Mouse (Mus musculus) urinary bladder, postnatal 36 days (tissue): Measurements from ENCODE around the gene Gse1.

Source experiments
- DNase-seq, 2 experiments: peaks; one replicate each; pipeline ENCODE4 v3.0.0; 2022; ENCODE audit warnings: low spot score in 2 of 2, mixed read lengths in 1 of 2

Gene Gse1

GRCm38 (mm10) chr8:120243222-120243621 is 15.0 kb downstream of the Gse1 start:
- no peak for DNase-seq

DNA sequence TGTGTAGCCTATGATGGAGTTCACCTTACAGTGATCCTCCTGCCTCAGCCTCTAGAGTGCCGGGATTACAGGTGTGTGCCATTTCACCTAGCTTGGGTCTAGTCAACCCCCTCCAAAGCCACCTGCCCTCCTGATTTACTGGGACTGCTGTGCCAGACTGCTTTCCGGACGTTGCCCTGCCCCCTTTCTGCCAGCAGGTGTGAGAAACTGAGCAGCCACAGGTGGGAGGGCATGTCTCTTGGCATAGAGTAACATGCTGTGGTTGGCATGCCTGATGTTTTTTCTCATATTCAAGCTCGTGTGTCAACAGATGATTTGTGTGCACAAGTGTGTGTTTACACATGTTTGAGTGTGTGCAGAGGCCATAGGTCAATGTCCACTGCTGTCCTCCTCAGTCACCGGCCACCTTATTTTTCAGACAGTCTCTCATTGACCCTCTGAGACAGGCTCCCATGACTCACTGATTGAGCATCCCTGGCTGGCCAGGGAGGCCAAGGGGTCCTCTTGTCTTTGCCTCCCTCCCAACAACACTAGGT is 15.7 kb downstream of the Gse1 start:
- no peak for DNase-seq

GRCm38 (mm10) chr8:120244553-120244952 is 16.3 kb downstream of the Gse1 start:
- DNase-seq, result no peak

- no peak for DNase-seq
Measured at GRCm38 (mm10) chr8:120247618-120248017, 19.4 kb downstream of the Gse1 start.

- DNase-seq, result no peak
Measured at GRCm38 (mm10) chr8:120248031-120248430, 19.8 kb downstream of the Gse1 start.

DNA sequence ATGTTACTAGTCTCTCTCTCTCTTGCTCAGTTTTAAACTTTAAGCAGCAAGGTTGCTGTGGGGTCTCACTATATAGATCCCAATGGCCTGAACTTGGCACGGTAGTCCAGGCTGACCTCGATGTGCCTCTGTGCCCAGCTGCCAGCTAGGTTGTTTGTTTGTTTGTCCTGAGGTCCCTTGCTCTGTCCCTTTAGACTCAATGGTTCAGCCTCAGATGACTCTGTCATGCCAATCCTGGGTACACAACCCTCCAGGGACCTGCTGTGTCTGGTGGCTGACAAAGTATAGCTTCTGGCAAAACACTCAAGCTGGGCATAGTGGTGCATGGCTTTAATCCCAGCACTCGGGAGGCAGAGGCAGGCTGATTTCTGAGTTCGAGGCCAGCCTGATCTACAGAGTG is 20.2 kb downstream of the Gse1 start:
- no peak for DNase-seq

- no peak for DNase-seq
Measured at GRCm38 (mm10) chr8:120249800-120250336, 21.6 kb downstream of the Gse1 start.

GRCm38 (mm10) chr8:120250750-120251410 is 22.6 kb downstream of the Gse1 start:
- DNase-seq, result no peak

DNA sequence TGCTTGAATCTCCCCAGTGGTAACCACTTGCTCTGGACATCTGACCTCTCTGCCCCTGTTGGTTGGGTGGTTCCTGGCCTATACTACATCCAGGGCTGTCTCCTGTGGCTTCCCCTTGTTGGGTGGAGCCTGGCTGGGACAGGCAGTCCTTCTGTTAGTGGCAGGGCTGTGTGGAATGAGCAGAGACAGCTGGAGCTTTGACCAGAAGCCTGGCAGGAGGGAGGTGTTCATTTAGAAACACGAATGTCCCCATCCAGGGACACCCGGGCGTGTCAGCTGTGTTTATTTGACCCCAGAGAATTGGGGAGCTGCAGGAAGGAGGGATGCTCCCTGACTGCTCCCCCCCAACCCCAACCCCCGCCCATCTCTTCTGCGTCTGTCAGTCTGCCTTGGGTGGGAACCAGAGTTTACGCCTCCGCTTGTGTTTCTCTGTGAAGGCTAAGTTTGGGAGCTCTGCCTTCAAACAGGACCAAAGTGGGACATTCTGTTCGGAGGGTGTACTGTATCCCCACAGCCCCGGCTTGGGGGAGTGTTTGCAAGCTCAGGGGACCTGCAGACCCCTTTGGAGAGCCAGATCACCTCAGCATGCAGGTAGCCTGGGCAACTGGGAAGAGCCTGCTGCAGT is 23.3 kb downstream of the Gse1 start:
- DNase-seq, result peak in 1 of 2 experiments; percentile 63

GRCm38 (mm10) chr8:120253626-120254025 is 25.4 kb downstream of the Gse1 start:
- DNase-seq, result no peak

- DNase-seq, result no peak
Measured at GRCm38 (mm10) chr8:120255406-120255987, 27.2 kb downstream of the Gse1 start.

- peak in 1 of 2 experiments; percentile 53 for DNase-seq
Measured at GRCm38 (mm10) chr8:120256958-120257357, 28.7 kb downstream of the Gse1 start.

DNA sequence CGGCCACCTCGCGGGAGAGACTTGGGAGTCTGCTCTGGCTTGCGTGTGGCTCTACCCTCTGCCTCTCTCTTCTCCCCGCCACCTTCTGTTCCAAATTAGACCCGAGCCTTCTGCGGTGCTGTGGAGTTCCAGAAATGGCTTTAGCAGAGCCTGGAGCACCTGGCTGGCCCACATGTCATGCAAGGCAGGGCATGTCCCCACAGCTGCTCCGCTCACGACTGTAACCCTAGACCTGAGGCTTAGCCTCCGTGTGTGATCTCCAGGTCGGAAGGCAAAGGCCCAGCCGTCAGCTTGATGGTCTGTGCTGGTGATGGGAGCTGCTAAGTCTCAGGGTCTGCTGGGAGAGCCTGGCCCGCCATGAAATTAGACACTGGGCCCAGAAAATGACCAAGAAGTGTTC is 30.9 kb downstream of the Gse1 start:
- no peak for DNase-seq

- no peak for DNase-seq
Measured at GRCm38 (mm10) chr8:120260677-120261076, 32.4 kb downstream of the Gse1 start.

DNA sequence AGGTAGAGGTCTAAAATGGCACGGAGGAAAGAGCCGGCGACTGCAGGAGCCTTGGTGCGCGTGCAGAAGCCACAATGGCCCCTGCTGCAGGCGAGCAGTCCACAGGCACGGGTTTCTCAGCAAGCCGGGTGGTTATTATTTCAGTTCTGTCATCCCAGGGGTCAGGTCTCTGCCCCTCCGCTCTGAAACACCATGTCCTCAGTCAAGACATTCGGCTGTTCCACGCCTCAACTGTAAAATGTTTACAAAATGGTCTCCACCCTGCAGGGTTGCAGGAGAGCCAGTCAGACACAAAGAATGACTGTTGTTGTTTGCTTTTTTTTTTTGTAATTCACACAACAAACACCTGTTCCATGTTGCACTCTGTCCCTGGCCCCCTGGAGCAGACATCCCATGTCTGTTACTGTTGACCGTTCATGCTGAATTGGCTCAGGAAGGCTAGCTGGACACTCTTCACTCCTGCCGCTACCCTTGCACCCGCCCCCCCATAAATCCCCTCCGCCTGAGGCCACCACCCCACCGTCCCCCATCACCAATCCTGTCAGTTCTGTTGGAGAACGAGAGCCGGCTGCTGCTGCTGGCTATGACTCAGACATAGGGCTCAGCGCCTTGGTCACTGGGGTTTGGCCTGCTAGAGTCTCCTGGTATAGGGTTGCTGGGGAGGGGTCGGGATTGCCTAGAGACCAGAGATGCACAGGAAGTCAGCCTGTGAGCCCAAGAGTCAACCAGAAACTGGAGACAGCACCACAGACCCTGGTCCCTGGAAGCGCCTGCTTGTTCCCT is 33.3 kb downstream of the Gse1 start:
- no peak for DNase-seq

DNA sequence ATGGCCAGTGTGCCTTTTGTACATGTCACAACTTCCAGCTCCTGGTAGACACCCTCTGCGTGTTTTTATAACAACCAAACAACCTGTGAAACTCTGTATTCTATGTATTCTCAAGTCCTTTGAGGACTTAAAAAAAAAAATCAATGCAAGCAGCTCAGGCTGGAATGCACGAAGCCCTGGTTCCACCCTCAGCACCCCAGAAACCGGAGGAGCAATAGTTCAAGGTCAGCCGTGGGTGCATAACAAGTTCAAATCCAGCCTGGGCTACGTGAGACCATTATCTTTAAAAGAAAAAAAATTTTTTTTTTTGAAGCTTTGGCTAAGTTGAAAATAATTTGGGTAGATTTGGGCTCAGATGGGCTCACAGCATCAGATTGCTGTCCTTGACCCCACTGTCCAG is 35.6 kb downstream of the Gse1 start:
- no peak for DNase-seq

DNA sequence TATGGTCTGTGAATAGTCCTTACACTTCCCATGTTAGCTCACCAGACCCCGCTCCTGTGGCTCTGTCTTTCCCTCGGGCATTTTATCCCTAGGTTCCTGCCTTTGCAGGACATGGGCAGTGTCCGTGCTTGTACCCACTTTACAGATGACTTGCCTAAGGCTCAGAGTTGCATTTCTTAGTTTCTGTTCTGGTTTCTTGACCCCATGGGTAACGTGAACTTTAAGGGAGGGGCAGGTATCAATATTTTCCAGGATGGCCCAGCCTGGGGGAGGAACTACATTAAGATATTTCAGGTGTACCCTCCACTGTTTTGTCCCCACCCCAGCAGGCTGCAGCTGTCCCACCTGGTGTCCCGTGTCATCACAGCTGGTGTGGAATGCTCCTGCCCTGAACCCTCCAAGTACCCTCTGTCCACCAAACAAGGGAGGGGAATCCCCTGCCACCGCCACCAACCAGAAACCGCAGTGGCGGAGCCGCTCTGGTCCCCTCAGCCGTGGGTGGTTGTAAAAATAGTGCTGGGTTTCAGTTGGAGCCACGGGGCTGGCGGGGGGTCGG is 36.2 kb downstream of the Gse1 start:
- no peak for DNase-seq

DNA sequence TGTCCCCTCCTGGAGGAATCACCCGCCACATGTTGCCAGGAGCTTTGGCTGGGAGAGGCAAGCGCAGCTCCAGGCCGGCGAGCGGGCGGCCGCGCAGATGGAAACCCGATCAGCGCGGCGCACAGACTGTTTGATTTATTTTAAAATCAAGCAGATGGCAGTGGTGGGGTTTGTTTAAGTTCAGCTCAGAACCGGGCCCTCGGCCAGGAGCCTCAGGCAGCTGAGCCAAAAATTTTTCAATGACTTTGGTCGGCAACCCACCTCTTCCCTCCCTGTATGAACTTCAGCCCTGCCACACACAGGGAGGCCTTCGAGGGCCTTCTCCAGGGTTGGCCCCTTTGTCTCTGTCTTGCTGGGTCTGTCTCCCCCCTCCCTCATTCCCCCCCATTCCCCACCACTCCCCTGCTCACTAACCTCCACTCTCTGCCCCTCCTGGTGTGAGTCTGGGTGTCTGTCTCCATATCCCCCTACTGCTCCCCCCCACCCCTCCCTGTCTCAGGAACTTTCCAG is 36.7 kb downstream of the Gse1 start:
- peak in 1 of 2 experiments; percentile 62 for DNase-seq

DNA sequence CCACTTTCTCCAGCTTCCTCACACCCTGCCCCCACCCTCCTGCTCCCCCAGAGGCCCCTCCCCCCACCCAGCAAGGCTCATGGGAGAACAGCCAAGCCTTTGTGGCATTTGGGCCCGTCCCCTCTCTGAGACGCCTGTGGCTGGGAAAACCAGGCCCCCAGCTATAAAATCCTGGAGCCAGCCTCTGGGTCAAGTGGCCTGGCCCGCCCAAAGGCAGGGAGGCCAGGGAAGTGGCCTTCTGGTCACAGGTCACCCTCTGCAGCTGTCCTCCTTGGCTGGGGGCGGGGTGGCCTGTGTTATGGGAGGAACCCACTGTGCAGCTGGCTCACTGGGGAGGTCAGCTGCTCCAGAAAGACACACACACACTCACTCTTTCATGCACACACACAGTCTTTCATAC is 37.2 kb downstream of the Gse1 start:
- peak; percentile 34 to 80 for DNase-seq

DNA sequence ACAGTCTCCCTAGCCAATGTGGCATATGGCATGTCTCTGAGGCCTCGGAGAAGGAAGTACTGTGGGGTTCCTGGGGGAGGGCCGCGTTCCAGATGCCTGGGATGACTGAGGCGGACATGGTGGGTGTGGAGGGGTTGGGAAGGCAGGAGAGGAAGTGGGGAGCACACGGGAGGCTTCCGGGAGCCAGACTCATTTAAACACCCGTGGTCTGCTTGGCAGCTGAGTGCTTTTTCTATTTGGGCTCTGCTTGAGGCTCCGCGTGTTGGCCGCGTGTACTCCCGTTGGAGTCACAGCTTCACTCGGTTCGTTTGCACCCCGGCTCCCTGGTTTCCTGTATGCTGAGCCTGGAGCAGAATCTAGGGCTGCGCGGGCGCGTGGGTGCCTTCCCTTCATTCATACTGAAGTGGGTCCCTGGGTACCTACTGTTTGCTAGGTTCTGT is 40.3 kb downstream of the Gse1 start:
- DNase-seq, result no peak

DNA sequence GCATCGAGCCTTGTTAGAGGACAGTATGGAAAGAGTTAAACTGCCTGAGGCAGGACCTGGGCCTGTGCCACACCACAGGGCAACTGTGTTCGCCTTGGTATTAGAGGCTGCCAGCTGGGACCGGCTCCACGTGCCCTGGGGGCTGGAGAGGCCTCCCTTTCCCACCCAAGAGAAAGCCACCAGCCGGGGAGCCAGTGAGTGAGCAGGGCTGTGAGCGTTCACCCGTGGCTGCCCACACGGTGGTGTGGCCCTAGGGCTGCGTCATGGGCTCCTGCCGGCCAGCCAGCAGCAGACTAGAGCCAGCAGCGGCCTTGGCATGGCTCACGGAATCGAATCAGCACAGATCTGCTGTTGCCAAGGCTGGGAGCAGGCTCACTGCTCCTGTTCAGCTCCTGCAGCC is 42.2 kb downstream of the Gse1 start:
- DNase-seq, result peak in 1 of 2 experiments; percentile 62
